Mouse (Mus musculus): Measurements from ENCODE around the gene Cops7a. TPM values are rescaled to one million over a fixed set of nuclear protein-coding genes. Genes with fewer than 3 reads are reported as not detected.
A peak's percentile ranks its signal among the peaks of the same experiment; 100 is the strongest.

Gene Cops7a
- polyA plus RNA-seq, 1 experiment from 2014 or later: 49.6 TPM

GRCm38 (mm10) chr6:124930231-124930630 is 35.1 kb downstream of the Cops7a start:
- Histone ChIP-seq H3K4me1 (ENCODE audit: control insufficient read depth, low read depth, low read length) (peaks cover 19% of the 10 kb centered on the region), H3K4me2 (ENCODE audit: low read depth, low read length) (peak overlapping the region; percentile 76), H3K9me3 (replicated peaks; ENCODE audit: control insufficient read depth, low read length) (no peaks in the 10 kb centered on the region), H3K36me3 (ENCODE audit: control insufficient read depth, insufficient read depth) (peaks cover 9% of the 10 kb centered on the region), H3K9ac (ENCODE audit: low read depth, low read length) (peak overlapping the region; percentile 71), H3K27me3 (ENCODE audit: control insufficient read depth, insufficient read depth, low read depth, low read length) (no peaks in the 10 kb centered on the region), H3K27ac (ENCODE audit: low read length) (peak overlapping the region; percentile 87), H3K4me3 (ENCODE audit: low read depth, low read length) (peak overlapping the region; percentile 97)
- ATAC-seq (ENCODE audit: low read depth): peak; percentile 2
- 67% methylated on average over 1 of the region's 1 CpGs for WGBS (ENCODE audit: insufficient replicate concordance)

DNA sequence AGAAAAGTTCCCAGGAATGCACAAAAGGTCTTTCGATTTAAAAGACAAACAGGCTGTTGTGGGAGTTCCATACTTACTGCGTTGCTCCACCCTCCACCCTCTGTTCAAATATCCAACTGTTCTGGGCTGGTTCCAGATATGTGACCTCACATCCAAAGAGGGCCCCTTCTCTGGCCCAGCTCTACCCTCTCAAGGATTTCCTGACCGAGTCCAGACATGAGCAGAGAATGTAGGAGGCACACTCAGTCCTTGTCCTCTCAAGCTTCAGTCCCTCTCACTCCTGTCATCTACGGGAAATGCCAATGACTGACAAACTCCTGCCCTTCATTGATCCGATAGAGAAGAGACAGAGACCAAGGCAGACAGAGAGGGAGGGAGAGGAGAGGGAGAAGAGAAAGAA is 39.4 kb downstream of the Cops7a start:
- H3K4me1 ChIP-seq (ENCODE audit: control insufficient read depth, low read depth, low read length): peaks cover 6% of the 10 kb centered on the region
- peak overlapping the region; percentile 39 for H3K4me2 ChIP-seq (ENCODE audit: low read depth, low read length)
- H3K9ac ChIP-seq (ENCODE audit: low read depth, low read length): no peak overlapping the region; the same call in 1 of the 2 replicates
- no peaks in the 10 kb centered on the region for H3K9me3 ChIP-seq (replicated peaks; ENCODE audit: control insufficient read depth, low read length)
- H3K27me3 ChIP-seq (ENCODE audit: control insufficient read depth, insufficient read depth, low read depth, low read length): peaks cover 3% of the 10 kb centered on the region; the same call in 1 of the 2 replicates
- peak overlapping the region; percentile 41 for H3K4me3 ChIP-seq (ENCODE audit: low read depth, low read length)
- WGBS (ENCODE audit: insufficient replicate concordance): 33% methylated on average over 5 of the region's 5 CpGs
- no peak for ATAC-seq (ENCODE audit: low read depth)
- peak overlapping the region; percentile 81 for H3K27ac ChIP-seq (ENCODE audit: low read length)
- H3K36me3 ChIP-seq (ENCODE audit: control insufficient read depth, insufficient read depth): no peaks in the 10 kb centered on the region

GRCm38 (mm10) chr6:124925173-124925793 is 40.1 kb downstream of the Cops7a start:
- Histone ChIP-seq H3K9me3 (replicated peaks; ENCODE audit: control insufficient read depth, low read length) (no peaks in the 10 kb centered on the region), H3K4me1 (ENCODE audit: control insufficient read depth, low read depth, low read length) (peaks cover 3% of the 10 kb centered on the region), H3K27me3 (ENCODE audit: control insufficient read depth, insufficient read depth, low read depth, low read length) (peaks cover 6% of the 10 kb centered on the region), H3K4me3 (ENCODE audit: low read depth, low read length) (peak overlapping the region; percentile 41), H3K9ac (ENCODE audit: low read depth, low read length) (peak overlapping the region; percentile 7; the same call in 1 of the 2 replicates), H3K36me3 (ENCODE audit: control insufficient read depth, insufficient read depth) (no peaks in the 10 kb centered on the region), H3K4me2 (ENCODE audit: low read depth, low read length) (peak overlapping the region; percentile 39), H3K27ac (ENCODE audit: low read length) (peak overlapping the region; percentile 81)
- WGBS (ENCODE audit: insufficient replicate concordance): 41% methylated on average over 12 of the region's 12 CpGs
- ATAC-seq (ENCODE audit: low read depth): no peak

DNA sequence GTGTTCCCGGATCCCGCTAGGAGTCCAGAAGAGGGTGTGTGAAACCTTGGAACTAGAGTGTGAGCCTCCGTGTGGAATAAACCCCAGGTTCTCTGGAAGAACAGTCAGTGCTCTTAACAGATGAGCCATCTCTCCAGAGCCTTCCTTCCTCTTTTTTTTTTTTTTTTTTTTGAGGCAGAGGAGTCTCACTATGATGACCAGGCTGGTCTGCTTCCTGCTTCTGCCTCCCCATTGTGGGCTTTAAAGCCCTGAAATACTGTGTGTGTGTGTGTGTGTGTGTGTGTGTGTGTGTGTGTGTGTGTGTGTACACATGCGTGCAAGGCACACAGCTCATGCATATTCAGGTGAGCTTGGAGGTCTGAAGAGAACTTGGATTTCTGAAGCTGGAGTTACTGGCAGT is 43.8 kb downstream of the Cops7a start:
- Histone ChIP-seq H3K4me2 (ENCODE audit: low read depth, low read length) (no peak overlapping the region), H3K4me3 (ENCODE audit: low read depth, low read length) (no peak overlapping the region), H3K36me3 (ENCODE audit: control insufficient read depth, insufficient read depth) (no peaks in the 10 kb centered on the region), H3K9ac (ENCODE audit: low read depth, low read length) (no peak overlapping the region), H3K27ac (ENCODE audit: low read length) (no peak overlapping the region), H3K4me1 (ENCODE audit: control insufficient read depth, low read depth, low read length) (peaks cover 5% of the 10 kb centered on the region), H3K27me3 (ENCODE audit: control insufficient read depth, insufficient read depth, low read depth, low read length) (peaks cover 44% of the 10 kb centered on the region), H3K9me3 (replicated peaks; ENCODE audit: control insufficient read depth, low read length) (no peaks in the 10 kb centered on the region)
- no peak for ATAC-seq (ENCODE audit: low read depth)
- 36% methylated on average over 4 of the region's 4 CpGs for WGBS (ENCODE audit: insufficient replicate concordance)

DNA sequence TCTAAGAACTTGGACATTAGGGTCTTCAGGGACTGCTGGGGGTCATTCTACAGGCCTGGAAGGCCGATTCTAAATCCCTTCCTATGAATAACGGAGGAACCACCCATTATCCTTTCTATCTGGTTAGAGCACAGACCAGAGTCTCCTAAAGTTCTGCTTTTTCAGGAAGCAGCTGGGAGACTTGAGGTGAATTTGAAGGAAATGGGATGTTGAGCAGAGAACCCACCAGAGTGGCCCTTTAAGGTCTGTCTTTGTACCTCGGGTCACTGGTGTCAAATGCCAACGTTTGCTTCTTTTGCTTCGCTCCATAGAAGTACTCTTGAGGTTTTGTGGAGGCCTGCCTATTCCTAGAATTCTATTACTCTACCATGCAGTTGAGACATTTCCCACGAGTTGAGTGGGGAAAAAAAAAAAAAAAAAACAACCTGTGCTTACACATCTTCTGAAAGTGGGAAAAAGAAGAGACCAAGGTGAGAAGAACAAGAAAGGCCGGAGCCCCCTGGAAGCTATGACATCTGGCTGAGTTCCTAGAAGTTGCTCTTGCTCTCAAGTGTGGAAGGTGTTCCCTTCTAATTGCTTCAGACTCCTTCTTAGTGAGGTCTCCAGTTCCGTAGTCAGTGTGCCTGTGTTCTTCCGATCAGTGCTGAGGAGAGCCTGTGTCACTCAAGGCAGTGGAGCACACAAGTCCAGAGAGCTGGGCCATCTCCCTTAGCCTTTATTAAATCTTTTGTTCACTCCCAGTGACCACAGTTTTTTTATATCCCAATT is 44.8 kb downstream of the Cops7a start:
- 34% methylated on average over 9 of the region's 9 CpGs for WGBS (ENCODE audit: insufficient replicate concordance)
- Histone ChIP-seq H3K36me3 (ENCODE audit: control insufficient read depth, insufficient read depth) (no peaks in the 10 kb centered on the region), H3K9me3 (replicated peaks; ENCODE audit: control insufficient read depth, low read length) (no peaks in the 10 kb centered on the region), H3K4me1 (ENCODE audit: control insufficient read depth, low read depth, low read length) (peaks cover 5% of the 10 kb centered on the region), H3K4me3 (ENCODE audit: low read depth, low read length) (no peak overlapping the region), H3K9ac (ENCODE audit: low read depth, low read length) (no peak overlapping the region), H3K27ac (ENCODE audit: low read length) (peak overlapping the region; percentile 20; the same call in 1 of the 2 replicates), H3K27me3 (ENCODE audit: control insufficient read depth, insufficient read depth, low read depth, low read length) (peaks cover 54% of the 10 kb centered on the region), H3K4me2 (ENCODE audit: low read depth, low read length) (0 out of 2 replicates have a peak overlapping the region, but pooled peaks have one; percentile 10)
- ATAC-seq (ENCODE audit: low read depth): no peak

DNA sequence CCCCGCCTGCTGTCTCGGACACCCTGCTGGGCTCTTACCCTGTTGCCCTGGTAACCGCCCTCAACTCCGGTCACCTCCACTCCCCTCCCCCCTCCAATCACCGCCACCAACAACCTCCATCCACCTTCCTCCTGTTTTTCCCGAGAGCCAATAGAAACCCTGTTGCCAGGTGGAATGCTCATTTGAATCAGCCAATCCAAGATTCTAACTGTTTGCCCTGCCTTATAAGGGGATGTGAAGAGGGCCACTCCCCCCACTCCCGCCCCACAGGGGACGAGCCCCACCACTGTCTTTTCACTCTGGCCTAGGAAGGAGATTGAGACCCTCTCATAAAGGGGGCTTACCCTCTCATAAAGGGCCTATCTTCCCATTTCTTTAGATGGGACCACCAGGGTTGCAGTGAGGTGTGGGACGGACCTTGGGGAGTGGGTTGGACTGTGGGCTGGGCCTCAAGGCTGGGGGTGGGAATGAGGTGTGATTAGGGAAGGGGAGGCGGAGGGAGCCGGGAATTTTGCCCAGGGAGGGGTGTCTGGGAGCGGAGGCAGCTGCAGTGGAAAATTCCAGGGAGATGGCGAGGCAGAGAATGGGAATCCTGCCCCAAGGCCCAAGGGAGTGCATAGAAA is 45.5 kb downstream of the Cops7a start, which contains the start of gene Ptms:
Gene Ptms (minus strand): TSS at position 409 of the 623 bp plus-strand sequence.
- peak within 1 kb of the TSS; percentile 12; the same call in 1 of the 2 replicates for H3K4me3 ChIP-seq (ENCODE audit: low read depth, low read length)
- 14% methylated on average over 13 of the region's 13 CpGs for WGBS (ENCODE audit: insufficient replicate concordance)
- H3K27ac ChIP-seq (ENCODE audit: low read length): peak within 1 kb of the TSS; percentile 20; the same call in 1 of the 2 replicates
- peaks cover 61% of the 10 kb centered on the region for H3K27me3 ChIP-seq (ENCODE audit: control insufficient read depth, insufficient read depth, low read depth, low read length)
- H3K4me1 ChIP-seq (ENCODE audit: control insufficient read depth, low read depth, low read length): peaks cover 5% of the 10 kb centered on the region
- H3K9me3 ChIP-seq (replicated peaks; ENCODE audit: control insufficient read depth, low read length): no peaks in the 10 kb centered on the region
- no peaks in the 10 kb centered on the region for H3K36me3 ChIP-seq (ENCODE audit: control insufficient read depth, insufficient read depth)
- peak within 1 kb of the TSS; percentile 10; the same call in 1 of the 2 replicates for H3K4me2 ChIP-seq (ENCODE audit: low read depth, low read length)
- H3K9ac ChIP-seq (ENCODE audit: low read depth, low read length): no peak within 1 kb of the TSS
- ATAC-seq (ENCODE audit: low read depth): peak; percentile 65

- no peak for ATAC-seq (ENCODE audit: low read depth)
- H3K27me3 ChIP-seq (ENCODE audit: control insufficient read depth, insufficient read depth, low read depth, low read length): peaks cover 67% of the 10 kb centered on the region
- WGBS (ENCODE audit: insufficient replicate concordance): 19% methylated on average over 13 of the region's 14 CpGs
- H3K9me3 ChIP-seq (replicated peaks; ENCODE audit: control insufficient read depth, low read length): no peaks in the 10 kb centered on the region
- no peak overlapping the region for H3K9ac ChIP-seq (ENCODE audit: low read depth, low read length)
- H3K4me3 ChIP-seq (ENCODE audit: low read depth, low read length): no peak overlapping the region
- no peak overlapping the region for H3K27ac ChIP-seq (ENCODE audit: low read length)
- no peaks in the 10 kb centered on the region for H3K36me3 ChIP-seq (ENCODE audit: control insufficient read depth, insufficient read depth)
- peak overlapping the region; percentile 7; the same call in 1 of the 2 replicates for H3K4me2 ChIP-seq (ENCODE audit: low read depth, low read length)
- H3K4me1 ChIP-seq (ENCODE audit: control insufficient read depth, low read depth, low read length): peaks cover 9% of the 10 kb centered on the region
Observed at GRCm38 (mm10) chr6:124918890-124919627, 46.3 kb downstream of the Cops7a start.

DNA sequence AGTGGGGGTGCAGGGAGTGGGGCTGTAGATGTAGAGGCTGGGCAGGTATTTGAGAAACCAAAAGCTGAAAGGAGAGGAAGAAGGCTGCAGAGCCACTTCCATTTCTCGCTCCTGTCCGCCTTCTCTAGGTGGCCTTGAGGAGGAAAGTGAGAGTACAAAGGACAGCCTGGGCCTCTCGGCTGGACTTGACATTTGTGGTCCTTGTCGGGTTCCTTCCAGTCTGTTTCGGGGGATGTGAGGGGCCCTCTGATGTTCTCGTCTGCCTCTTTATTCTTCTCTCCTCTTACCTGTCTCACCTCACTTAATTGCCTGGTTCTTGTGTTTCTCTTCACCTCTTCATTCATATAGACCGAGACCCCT is 47.0 kb downstream of the Cops7a start:
- 16% methylated on average over 7 of the region's 7 CpGs for WGBS (ENCODE audit: insufficient replicate concordance)
- Histone ChIP-seq H3K4me3 (ENCODE audit: low read depth, low read length) (peak overlapping the region; percentile 69), H3K4me2 (ENCODE audit: low read depth, low read length) (peak overlapping the region; percentile 82), H3K9me3 (replicated peaks; ENCODE audit: control insufficient read depth, low read length) (no peaks in the 10 kb centered on the region), H3K9ac (ENCODE audit: low read depth, low read length) (peak overlapping the region; percentile 18; the same call in 1 of the 2 replicates), H3K36me3 (ENCODE audit: control insufficient read depth, insufficient read depth) (no peaks in the 10 kb centered on the region), H3K4me1 (ENCODE audit: control insufficient read depth, low read depth, low read length) (peaks cover 12% of the 10 kb centered on the region), H3K27me3 (ENCODE audit: control insufficient read depth, insufficient read depth, low read depth, low read length) (peaks cover 67% of the 10 kb centered on the region), H3K27ac (ENCODE audit: low read length) (peak overlapping the region; percentile 73)
- no peak for ATAC-seq (ENCODE audit: low read depth)

Data from liver, embryonic 16.5 days (tissue).